Mouse (Mus musculus): ENCODE data around the gene Zdhhc14. TPM values are rescaled to one million over a fixed set of nuclear protein-coding genes. Genes with fewer than 3 reads are reported as not detected.

Gene Zdhhc14
- total and polyA plus RNA-seq, 2 experiments from 2014 or later: 0.74 to 5.2 TPM

DNA sequence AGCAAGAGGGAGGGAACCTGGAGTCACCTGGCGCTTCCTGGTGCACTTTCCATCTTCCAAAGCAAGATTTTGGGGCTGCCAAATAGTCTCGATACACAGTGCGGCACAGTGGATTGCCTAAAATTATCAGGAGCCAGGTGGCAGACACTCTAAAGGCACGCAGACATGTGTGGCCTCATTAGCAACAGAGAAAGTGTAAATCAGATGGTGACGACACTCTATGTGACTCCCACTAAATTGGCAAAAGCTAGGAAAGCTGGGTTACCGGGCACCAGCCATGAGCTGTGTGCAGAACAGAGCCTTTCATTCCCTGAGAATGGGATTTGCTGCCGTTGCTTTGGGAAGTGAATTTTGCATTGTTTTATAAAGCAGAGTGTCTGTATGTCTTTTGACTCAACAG, 115.0 kb downstream of the Zdhhc14 start:
- no peaks in the 10 kb centered on the region for H3K4me1 ChIP-seq (ENCODE audit: control insufficient read depth, insufficient read depth)
- no peaks in the 10 kb centered on the region for H3K9me3 ChIP-seq (replicated peaks; ENCODE audit: control insufficient read depth, low read length)
- H3K27ac ChIP-seq (ENCODE audit: low read depth): no peak overlapping the region
- WGBS: 73% methylated on average over 7 of the region's 7 CpGs
- TF ChIP-seq CTCF (IDR thresholded peaks at IDR 0.05; ENCODE audit: low read depth) (no peak), EP300 (IDR thresholded peaks at IDR 0.05; ENCODE audit: low read depth) (no peak)
- H3K36me3 ChIP-seq (replicated peaks; ENCODE audit: control insufficient read depth, insufficient read depth, low read length): no peaks in the 10 kb centered on the region
- DNase-seq (ENCODE audit: low spot score) (no peak), ATAC-seq (ENCODE audit: insufficient read depth, low read depth) (no peak)
- no peak overlapping the region for H3K9ac ChIP-seq (replicated peaks; ENCODE audit: low read depth, low read length)
- no peak overlapping the region for H3K4me2 ChIP-seq (ENCODE audit: low read depth, low read length)
- no peak overlapping the region for H3K4me3 ChIP-seq (ENCODE audit: low read depth, low read length)
- H3K27me3 ChIP-seq (ENCODE audit: control insufficient read depth, insufficient read depth, low read length): no peaks in the 10 kb centered on the region

DNA sequence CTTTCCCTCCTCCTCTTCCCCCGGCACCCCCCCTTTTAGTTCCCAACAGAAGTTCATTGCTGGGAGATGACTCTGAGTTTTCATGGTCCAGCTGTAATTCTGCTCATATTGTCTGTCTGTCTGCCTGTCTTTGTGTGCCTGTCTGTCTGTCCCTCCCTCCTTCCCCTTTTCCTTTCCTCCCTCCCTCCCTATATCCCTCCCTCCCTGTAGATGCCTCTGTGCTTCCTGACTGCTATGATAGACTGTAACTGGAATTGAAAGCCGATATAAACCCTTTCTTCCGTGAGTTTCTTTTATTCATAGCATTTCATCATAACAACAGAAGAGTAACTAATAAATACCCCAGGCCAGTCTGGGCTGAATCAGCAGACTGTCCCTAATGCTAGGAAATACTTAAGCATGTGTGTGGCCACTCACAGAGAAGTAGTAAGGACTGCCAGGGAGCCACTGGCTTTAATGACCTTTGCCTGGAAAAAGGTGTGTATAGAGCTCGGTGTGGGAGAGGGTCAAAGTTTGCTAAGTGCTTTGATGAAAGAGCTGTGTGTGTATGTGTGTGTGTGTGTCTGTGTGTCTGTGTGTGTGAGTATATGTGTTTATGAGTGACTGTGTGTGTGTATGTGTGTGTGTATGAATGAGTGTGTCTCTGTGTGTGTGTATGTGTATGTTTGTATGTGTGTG, 117.7 kb downstream of the Zdhhc14 start:
- Histone ChIP-seq H3K4me1 (ENCODE audit: control insufficient read depth, insufficient read depth) (no peaks in the 10 kb centered on the region), H3K9me3 (replicated peaks; ENCODE audit: control insufficient read depth, low read length) (no peaks in the 10 kb centered on the region), H3K36me3 (replicated peaks; ENCODE audit: control insufficient read depth, insufficient read depth, low read length) (no peaks in the 10 kb centered on the region), H3K4me2 (ENCODE audit: low read depth, low read length) (no peak overlapping the region), H3K9ac (replicated peaks; ENCODE audit: low read depth, low read length) (no peak overlapping the region), H3K27ac (ENCODE audit: low read depth) (no peak overlapping the region), H3K27me3 (ENCODE audit: control insufficient read depth, insufficient read depth, low read length) (no peaks in the 10 kb centered on the region), H3K4me3 (ENCODE audit: low read depth, low read length) (no peak overlapping the region)
- 84% methylated on average over 4 of the region's 4 CpGs for WGBS
- TF ChIP-seq CTCF (IDR thresholded peaks at IDR 0.05; ENCODE audit: low read depth) (no peak), EP300 (IDR thresholded peaks at IDR 0.05; ENCODE audit: low read depth) (no peak)
- no peak for ATAC-seq (ENCODE audit: insufficient read depth, low read depth)
- DNase-seq (ENCODE audit: low spot score): no peak

DNA sequence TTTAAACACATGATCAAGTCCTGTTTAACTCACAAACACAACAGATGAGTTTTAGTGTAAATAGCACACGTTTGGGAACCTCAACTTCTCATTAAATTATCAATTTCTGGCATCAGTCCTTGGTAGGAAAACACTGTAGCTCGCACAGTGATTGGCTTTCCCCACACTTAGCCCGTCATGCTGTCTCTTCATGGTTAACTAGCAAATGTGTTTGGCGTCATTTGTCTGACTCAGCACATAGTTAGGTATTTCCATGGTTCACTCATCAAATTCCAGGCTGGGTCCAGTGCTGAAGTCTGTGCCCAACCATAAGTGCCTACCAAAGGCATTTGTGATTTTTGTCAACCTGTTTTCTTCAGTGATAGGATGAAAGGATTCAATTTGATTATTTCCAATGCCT, 119.9 kb downstream of the Zdhhc14 start:
- H3K27ac ChIP-seq (ENCODE audit: low read depth): no peak overlapping the region
- no peaks in the 10 kb centered on the region for H3K4me1 ChIP-seq (ENCODE audit: control insufficient read depth, insufficient read depth)
- H3K4me3 ChIP-seq (ENCODE audit: low read depth, low read length): no peak overlapping the region
- H3K9ac ChIP-seq (replicated peaks; ENCODE audit: low read depth, low read length): no peak overlapping the region
- 70% methylated on average over 4 of the region's 4 CpGs for WGBS
- no peaks in the 10 kb centered on the region for H3K27me3 ChIP-seq (ENCODE audit: control insufficient read depth, insufficient read depth, low read length)
- H3K4me2 ChIP-seq (ENCODE audit: low read depth, low read length): no peak overlapping the region
- H3K9me3 ChIP-seq (replicated peaks; ENCODE audit: control insufficient read depth, low read length): no peaks in the 10 kb centered on the region
- ATAC-seq (ENCODE audit: insufficient read depth, low read depth): no peak
- no peak for TF ChIP-seq EP300 (IDR thresholded peaks at IDR 0.05; ENCODE audit: low read depth)
- no peak for TF ChIP-seq CTCF (IDR thresholded peaks at IDR 0.05; ENCODE audit: low read depth)
- no peaks in the 10 kb centered on the region for H3K36me3 ChIP-seq (replicated peaks; ENCODE audit: control insufficient read depth, insufficient read depth, low read length)
- no peak for DNase-seq (ENCODE audit: low spot score)

DNA sequence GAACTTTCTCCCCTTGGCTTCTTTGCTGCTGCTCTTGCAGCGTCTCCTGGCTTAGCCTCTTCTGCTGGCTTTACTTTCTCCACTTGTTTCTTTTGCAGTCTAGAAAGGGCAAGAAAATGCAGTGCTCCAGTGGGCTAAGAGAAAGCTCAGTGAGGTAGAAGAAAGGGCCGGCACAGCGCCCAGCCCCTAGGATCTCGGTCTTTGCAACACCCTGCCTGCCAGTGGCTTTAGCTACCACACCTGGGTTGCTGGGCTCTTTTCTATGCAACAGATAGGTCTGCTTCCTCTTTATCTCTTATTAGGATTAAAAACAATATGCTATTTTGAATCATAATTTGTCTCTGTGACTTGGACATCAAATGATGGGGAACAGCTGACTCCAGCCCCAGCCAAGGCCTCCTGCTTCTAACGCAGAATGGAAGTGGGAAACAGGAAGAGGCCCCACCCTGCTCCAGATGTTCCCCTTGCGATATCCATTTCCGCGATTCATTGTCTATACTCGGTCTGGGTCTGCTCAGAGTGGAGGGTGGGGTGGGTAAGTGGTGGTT, 122.5 kb downstream of the Zdhhc14 start:
- Histone ChIP-seq H3K27ac (ENCODE audit: low read depth) (peak overlapping the region; percentile 54), H3K4me1 (ENCODE audit: control insufficient read depth, insufficient read depth) (no peaks in the 10 kb centered on the region), H3K9ac (replicated peaks; ENCODE audit: low read depth, low read length) (no peak overlapping the region), H3K9me3 (replicated peaks; ENCODE audit: control insufficient read depth, low read length) (no peaks in the 10 kb centered on the region), H3K27me3 (ENCODE audit: control insufficient read depth, insufficient read depth, low read length) (no peaks in the 10 kb centered on the region), H3K4me3 (ENCODE audit: low read depth, low read length) (no peak overlapping the region), H3K36me3 (replicated peaks; ENCODE audit: control insufficient read depth, insufficient read depth, low read length) (no peaks in the 10 kb centered on the region), H3K4me2 (ENCODE audit: low read depth, low read length) (peak overlapping the region; percentile 16; the same call in 1 of the 2 replicates)
- WGBS: 56% methylated on average over 9 of the region's 9 CpGs
- no peak for TF ChIP-seq CTCF (IDR thresholded peaks at IDR 0.05; ENCODE audit: low read depth)
- peak; percentile 66 for TF ChIP-seq EP300 (IDR thresholded peaks at IDR 0.05; ENCODE audit: low read depth)
- ATAC-seq (ENCODE audit: insufficient read depth, low read depth): peak; percentile 76
- peak; percentile 41 for DNase-seq (ENCODE audit: low spot score)

DNA sequence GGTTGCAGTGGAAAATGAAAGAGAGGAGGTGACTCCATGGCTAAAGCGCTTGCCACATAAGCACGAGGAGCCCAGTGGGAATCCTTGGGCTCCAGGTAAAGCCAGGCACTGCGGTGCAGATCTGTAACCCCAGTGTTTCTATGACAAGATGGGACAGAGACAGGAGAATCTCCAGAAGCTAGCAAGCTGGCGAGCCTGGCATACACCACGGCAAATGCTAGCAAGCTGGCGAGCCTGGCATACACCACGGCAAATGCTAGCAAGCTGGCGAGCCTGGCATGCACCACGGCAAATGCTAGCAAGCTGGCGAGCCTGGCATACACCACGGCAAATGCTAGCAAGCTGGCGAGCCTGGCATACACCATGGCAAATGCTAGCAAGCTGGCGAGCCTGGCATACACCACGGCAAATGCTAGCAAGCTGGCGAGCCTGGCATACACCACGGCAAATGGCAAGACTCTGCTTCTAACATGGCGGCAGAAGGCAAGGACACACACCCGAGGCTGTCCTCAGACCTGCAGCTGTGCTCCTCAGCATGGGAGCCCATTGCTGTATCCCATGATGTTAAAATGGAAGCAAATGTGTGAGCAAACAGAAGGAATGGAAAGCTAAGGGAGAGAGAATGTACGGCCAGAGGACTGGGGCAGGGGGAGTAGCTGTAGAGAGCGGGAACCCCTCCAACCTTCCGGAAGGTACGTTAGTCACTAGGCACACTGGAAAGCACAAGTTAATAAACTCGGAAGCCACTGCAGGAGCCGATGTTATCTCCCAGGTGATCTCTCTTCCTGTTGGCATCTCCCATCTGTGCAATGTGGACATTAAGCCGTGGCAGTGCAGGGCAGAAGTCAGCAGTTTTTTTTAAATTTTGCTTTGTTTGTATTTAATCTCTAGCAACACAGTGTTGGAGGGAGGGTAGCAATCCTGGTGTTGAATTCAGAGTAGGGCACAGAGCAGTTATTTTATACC, 129.6 kb downstream of the Zdhhc14 start:
- DNase-seq (ENCODE audit: low spot score): no peak
- no peaks in the 10 kb centered on the region for H3K27me3 ChIP-seq (ENCODE audit: control insufficient read depth, insufficient read depth, low read length)
- H3K4me3 ChIP-seq (ENCODE audit: low read depth, low read length): no peak overlapping the region
- 86% methylated on average over 25 of the region's 25 CpGs for WGBS
- ATAC-seq (ENCODE audit: insufficient read depth, low read depth): no peak
- H3K27ac ChIP-seq (ENCODE audit: low read depth): no peak overlapping the region
- TF ChIP-seq EP300 (IDR thresholded peaks at IDR 0.05; ENCODE audit: low read depth): no peak
- TF ChIP-seq CTCF (IDR thresholded peaks at IDR 0.05; ENCODE audit: low read depth): no peak
- H3K4me2 ChIP-seq (ENCODE audit: low read depth, low read length): no peak overlapping the region
- peaks cover 3% of the 10 kb centered on the region; the same call in 1 of the 2 replicates for H3K4me1 ChIP-seq (ENCODE audit: control insufficient read depth, insufficient read depth)
- no peaks in the 10 kb centered on the region for H3K9me3 ChIP-seq (replicated peaks; ENCODE audit: control insufficient read depth, low read length)
- no peak overlapping the region for H3K9ac ChIP-seq (replicated peaks; ENCODE audit: low read depth, low read length)
- H3K36me3 ChIP-seq (replicated peaks; ENCODE audit: control insufficient read depth, insufficient read depth, low read length): no peaks in the 10 kb centered on the region
